Mouse (Mus musculus) embryonic fibroblast, embryonic 13.5 days (primary cell): Measurements from ENCODE around the gene Mknk2.

Source experiments
- CTCF ChIP-seq: IDR thresholded peaks from 2 replicates; pipeline ENCODE4 v1.5.1; 2011; ENCODE audit warnings: mild to moderate bottlenecking, control low read depth, low read length, moderate library complexity, borderline replicate concordance; ENCODE audit not compliant: insufficient read depth
- POLR2A ChIP-seq: IDR thresholded peaks from 2 replicates; pipeline ENCODE4 v1.6.1; 2011; ENCODE audit warnings: low read depth, mild to moderate bottlenecking, control low read depth, low read length, moderate library complexity

DNA sequence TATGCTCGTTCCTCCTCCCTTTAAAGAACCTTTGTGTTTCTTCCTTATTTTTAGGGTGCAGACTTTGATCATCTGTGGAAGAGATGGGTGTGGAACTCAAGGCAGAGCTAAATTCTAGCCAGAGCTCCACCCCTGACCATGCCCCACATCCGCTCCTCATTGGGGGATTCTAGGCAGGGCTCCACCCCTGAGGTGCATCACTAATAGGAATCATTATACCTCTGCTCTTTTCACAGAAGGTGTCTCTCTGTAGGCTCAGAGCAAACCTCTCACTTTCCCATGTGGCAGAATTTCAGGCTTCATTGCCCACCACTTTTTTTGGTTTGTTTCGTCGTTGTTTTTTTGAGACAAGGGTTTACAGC lies 19.1 kb downstream of the Mknk2 start:
- TF ChIP-seq CTCF (no peak), POLR2A (no peak)
